Mouse (Mus musculus) ovary, postnatal 10 days (tissue): Measurements from ENCODE around the gene Flnb.

Experiments used
- DNase-seq: peaks from one replicate; pipeline ENCODE4 v3.0.0; 2022; ENCODE audit warnings: low spot score

Flnb gene

GRCm38 (mm10) chr14:7863199-7863598 lies 45.4 kb downstream of the Flnb start:
- DNase-seq = no peak

DNA sequence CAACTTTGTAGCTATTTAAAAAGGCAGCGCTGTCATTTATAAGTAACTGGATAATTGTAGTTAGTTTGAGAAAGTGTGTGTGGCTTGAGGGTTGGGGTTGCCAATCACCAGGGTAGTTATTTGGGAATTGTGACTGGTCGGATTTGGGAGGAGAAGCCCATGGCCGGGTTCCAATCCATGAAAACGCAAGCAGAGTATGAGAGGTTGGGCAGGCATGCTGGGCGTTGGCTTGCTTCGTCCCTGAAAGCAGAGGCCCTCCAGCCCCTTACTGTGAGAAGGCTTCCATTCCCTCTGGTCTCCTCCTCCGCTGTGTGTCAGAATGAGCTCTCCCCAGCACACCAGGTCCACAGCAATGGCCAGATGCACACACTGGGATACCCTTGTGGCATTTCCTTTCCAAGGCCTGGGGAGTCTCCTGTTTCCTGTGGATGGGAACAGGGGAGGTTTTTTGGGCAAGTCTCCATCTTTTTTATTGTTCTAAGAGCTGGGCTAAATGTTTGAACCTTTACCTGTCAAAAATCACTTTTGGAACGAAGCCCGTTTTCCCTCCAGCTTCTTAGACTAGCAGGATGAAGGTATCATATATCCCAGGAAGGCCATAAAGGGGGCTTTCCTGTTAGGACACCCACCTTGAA lies 46.2 kb downstream of the Flnb start:
- no peak for DNase-seq

DNA sequence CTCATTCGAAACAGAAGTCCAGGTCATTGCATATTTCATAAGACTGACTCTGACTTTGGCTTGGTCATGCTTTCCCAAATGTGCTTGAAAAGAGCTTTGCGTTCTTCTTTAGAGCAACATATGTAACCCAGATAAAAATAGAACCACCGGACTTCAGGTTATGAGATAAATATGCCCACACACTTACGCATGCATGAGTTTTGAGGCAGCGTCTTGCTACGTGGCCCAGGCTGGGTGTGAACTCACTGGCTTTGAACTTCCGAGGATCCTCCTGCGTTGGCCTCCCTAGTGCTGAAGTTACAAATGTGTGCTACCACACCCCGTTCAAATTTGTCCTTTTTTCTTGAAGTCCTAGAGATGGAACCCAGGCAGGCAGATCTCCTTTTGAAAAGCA lies 46.7 kb downstream of the Flnb start:
- DNase-seq = no peak

DNA sequence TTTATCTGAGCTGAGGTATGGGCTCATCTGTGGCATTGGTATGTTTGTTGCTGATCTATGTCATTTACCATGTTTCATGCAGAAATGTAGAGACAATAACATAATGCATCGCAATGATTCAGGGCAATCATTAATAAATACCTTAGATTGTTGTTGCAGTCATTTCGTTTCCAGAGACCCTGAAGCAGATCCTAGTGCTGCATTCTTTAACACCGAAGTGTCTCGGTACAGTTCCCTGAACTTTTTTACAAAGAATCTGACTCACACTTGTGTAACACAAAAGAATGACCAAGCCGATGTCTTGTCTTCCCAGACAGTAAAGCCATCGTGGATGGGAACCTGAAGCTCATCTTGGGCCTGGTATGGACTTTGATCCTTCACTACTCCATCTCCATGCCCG lies 49.5 kb downstream of the Flnb start:
- DNase-seq = no peak

DNA sequence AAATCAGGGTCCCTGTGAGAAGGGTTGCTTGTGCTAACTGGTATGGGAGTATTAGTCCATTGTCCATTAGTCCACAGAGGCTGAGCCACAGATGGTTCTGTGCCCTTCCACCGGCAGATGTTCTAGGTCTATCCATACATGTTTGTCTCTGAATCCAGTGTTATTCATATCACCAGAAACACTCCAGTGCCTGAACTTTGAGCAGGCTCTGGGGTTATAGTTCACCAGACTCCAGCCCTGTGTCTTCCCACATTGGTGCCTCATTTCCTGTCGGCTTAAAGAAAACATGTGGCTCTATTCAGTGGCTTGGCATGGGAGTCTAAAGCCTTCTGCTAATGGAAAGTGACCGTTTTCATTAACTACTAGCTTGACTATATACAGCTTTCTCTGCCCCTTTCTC lies 50.1 kb downstream of the Flnb start:
- DNase-seq = no peak

DNA sequence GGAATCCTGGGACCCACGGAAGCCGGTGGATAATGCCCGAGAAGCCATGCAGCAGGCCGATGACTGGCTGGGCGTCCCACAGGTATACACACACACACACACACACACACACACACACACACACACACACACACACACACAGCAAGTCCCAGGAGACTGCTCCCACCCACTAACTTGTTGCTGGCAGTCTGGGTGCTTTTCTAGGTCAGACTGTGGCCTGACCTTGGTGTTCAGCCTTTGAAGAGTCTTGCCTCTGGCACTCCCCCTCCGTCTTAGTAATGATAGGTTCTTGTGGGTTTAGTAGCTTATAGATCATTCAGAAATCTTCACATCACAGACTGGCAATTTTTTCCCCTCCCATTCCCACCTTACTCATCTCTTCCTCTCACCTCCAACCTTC lies 52.0 kb downstream of the Flnb start:
- no peak for DNase-seq

GRCm38 (mm10) chr14:7873552-7873951 lies 55.8 kb downstream of the Flnb start:
- DNase-seq = no peak

DNA sequence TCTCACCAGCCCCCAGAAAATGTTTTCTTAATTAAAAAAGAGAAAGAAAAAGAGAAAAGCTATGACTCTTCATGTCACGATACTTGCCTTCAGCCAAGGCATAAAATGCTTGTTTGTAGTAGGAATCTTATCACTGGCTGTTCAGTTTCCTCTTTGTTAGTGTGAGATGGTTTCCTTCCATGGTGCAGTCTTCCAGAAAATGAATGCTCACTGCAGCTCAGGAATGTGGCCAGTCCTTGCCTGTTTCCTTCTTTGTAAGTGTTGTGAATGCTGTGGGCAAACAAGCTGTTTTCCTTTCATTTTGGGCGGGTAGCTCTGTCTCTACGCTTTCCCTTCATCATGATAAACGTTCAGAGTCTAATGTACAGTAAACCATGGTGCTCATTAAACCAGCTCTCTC lies 56.7 kb downstream of the Flnb start:
- DNase-seq = no peak

DNA sequence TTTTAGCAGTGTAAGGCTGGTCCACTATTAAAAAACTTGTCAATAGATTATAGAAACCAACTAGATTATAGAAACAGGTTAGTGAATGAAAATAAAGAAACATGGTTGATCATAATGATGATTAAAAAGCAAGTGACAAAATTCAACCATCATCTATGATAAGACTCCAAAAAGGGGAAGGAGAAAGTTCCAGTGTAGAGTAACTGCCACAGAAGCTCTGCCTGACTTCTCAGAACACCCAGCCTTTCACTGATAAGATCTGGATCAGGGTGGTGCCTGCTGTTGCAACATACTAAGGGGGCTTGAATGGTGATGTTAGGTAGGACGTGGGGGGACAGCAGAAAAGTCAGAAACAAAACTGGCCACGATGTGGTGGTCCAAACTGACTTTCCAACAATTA lies 60.2 kb downstream of the Flnb start:
- no peak for DNase-seq

DNA sequence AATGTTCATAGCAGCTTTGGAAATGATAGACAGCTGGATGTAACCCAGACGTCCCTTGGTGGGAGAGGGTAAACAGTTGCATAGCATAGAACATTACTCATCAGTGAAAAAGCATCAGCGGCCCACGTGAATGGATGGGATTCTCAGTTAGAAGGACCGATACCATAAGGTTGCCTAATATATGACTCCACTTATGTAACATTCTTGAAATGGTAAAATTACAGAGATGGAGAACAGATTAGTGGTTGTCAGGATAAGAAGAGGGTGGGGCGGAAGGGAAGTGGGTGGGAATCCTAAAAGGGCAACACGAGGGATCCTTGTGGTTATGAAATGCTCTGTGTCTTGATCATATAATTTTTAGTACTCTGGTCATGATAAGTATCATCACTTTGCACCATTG lies 62.6 kb downstream of the Flnb start:
- no peak for DNase-seq

GRCm38 (mm10) chr14:7881533-7881932 lies 63.8 kb downstream of the Flnb start:
- DNase-seq = no peak

DNA sequence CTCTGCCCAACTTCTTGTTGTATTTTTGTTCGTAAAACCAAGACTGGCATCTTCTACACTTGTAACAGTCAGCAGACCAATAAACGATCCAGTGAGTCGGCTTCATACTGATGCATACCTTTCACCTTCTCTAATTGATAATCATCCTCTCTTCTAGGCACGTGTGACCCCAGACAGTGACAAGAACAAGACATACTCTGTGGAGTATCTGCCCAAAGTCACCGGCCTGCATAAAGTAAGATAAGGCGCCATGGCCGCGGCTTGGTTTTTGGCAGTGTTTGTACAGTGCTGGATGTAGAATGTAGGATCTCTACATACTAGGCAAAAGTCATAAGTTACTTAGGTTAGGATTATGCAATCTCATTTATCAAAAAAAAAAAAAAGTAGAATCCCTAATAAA lies 64.3 kb downstream of the Flnb start:
- DNase-seq = no peak

DNA sequence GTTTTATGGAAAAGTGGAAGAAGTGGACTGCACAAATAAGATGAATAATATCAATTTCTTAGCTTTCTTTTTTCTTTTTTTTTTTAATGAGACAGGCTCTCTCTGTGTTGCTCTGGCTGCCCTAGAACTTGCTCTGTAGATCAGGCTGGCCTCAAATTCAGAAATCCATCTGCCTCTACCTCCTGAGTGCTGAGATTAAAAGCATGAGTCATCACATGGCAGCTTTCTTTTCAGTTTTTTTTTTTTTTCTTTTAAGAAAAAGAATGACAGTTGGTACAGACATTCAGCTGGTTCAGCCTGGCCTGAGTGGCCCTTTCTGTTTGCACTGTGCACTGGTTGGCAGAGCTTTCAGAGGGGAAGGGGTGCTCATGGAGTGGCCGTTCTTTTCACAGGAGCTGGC lies 66.4 kb downstream of the Flnb start:
- DNase-seq = no peak

- no peak for DNase-seq
Observed at GRCm38 (mm10) chr14:7884841-7885240, 67.1 kb downstream of the Flnb start.

DNA sequence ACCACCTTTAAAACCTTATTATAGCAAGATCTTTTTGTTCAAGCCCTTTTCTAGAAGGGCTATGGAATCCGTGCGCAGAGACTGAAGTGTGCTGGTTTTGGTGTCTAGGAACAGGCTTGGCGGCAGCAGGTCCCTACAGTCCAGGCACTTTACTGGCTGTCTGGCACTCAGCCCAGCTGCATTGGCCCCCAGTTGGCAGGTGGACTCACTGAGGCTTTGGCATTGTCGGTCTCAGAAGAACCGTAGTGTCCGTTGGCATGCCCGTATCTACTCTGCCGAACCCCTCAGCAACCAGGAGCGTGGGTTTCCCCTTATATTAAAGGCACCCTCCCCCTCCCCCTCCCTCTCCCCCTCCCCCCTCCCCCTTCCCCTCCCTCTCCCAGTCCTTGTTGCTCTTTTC lies 67.8 kb downstream of the Flnb start:
- no peak for DNase-seq

GRCm38 (mm10) chr14:7886008-7886407 lies 68.3 kb downstream of the Flnb start:
- no peak for DNase-seq

GRCm38 (mm10) chr14:7887171-7887570 lies 69.4 kb downstream of the Flnb start:
- DNase-seq = no peak

- DNase-seq = no peak
Observed at GRCm38 (mm10) chr14:7888294-7888693, 70.5 kb downstream of the Flnb start.

GRCm38 (mm10) chr14:7888811-7889651 lies 71.3 kb downstream of the Flnb start:
- no peak for DNase-seq

DNA sequence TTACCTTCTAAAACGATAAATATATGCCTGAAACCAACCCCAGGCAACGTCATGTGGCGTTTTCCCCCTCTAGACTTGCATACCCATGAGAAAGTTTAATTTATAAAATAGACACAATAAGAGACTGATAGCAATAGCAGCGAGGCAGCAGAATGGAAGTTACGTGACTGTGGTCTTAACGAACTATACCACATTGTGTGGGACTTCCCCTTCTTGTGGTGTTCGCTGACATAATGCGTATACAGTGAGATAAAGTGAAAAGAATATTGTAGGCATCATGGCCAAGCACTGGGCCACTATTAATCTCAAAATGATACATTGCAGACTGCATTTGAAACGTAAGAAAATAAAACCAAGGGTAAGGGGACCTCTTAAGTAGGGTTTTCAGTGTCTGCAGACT lies 72.1 kb downstream of the Flnb start:
- DNase-seq = no peak

DNA sequence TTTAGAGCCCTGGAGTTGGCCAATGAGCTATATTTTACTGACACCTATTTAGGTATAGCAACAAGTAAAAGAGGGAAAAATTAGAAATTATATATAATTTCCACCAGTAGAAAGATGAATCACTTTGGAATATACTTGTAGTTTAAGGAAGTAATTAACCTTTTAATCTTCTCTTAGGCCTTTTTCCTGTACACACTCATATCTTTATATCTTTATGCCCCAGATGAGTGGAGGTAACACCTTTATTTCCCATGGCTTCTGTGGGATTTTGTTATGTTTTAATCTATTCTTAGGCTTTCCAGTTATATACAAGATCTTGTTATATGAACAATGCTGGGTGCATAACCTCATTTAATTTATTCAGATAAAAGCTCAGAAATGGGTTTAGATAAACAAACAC lies 73.6 kb downstream of the Flnb start:
- DNase-seq = no peak

DNA sequence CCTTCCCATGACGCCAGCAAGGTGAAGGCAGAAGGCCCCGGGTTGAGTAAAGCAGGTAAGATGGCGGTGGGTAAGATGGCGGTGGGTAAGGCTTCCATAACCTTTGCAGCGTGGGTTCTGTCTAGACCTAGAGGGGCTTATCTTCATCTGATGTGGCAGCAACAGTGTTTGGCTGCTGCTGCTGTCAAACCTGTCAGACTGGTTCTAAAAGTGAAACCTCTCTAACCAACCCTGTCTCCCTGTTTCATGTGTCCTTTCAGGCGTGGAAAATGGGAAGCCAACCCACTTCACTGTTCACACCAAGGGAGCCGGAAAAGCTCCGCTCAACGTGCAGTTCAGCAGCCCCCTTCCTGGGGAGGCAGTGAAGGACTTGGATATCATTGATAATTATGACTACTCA lies 78.4 kb downstream of the Flnb start:
- no peak for DNase-seq

DNA sequence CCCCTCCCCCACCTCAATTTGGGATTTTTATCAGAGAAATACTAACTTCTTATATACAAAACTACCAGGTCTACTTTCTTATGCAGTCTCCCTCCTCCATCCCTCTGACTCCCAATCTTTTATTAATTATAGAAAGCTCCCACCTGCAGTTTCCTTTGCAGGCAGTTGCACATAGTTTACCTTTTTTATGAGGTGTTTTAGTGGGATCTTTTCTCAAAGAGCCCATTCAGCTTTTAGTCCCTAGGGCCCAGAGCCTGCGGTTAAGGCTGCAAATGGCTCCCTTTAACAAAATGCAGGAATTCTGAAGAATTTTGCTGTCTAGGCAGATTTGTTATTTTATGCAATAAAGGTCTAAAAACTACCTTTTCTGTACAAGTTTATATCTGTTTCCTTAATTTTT lies 78.9 kb downstream of the Flnb start:
- no peak for DNase-seq

DNA sequence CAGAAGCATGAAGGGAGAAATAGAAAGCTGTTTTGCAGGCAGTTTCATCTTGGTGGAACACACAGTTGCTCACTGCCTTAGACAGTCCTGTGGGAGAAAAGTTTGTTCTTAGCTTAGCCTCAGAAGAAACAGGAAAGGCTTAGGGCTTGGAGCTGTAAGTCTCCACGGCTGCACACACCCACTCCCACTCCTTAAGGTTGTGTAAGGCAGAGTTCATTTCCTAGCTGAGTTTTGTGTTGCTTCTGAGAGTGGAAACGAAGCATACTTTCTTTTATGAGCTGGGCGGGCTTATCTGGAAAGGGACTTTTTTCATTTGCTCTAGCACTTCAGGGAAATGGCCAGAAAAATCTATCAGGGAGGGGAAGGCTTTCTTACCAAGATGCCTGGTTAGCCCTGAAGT lies 82.2 kb downstream of the Flnb start:
- DNase-seq = no peak
